Mouse (Mus musculus) liver, embryonic 16.5 days (tissue): Measurements from ENCODE around the gene Gm13275. TPM values are rescaled to one million over a fixed set of nuclear protein-coding genes. Genes with fewer than 3 reads are reported as not detected.
"Not testable (repeated sequence)": the region's sequence is repeated elsewhere in the genome, so short reads cannot be mapped to it uniquely, and the experiment has no call there.

ENCODE experiments used
- ATAC-seq: fragments of 200-750 bp; cut with Nextera tagmentation; 2 replicates; pipeline ENCODE4 v1.8.0; 2017; ENCODE audit warnings: low read depth, mild to moderate bottlenecking, moderate number of reproducible peaks, moderate library complexity
- H3K27ac ChIP-seq: fragments of 300-500 bp; sonication (generic); 2 replicates; pipeline ENCODE4 v1.5.1; 2014; ENCODE audit warnings: mild to moderate bottlenecking, low read length
- H3K27me3 ChIP-seq: fragments of 300-500 bp; sonication (generic); 2 replicates; pipeline ENCODE4 v1.6.1; 2014; ENCODE audit warnings: low read depth, low read length, mixed read lengths; ENCODE audit not compliant: control insufficient read depth, insufficient read depth
- H3K36me3 ChIP-seq: fragments of 300-500 bp; sonication (generic); 2 replicates; pipeline ENCODE4 v1.6.1; 2014; ENCODE audit warnings: mild to moderate bottlenecking; ENCODE audit not compliant: control insufficient read depth, insufficient read depth
- H3K4me1 ChIP-seq: fragments of 300-500 bp; sonication (generic); 2 replicates; pipeline ENCODE4 v1.6.1; 2014; ENCODE audit warnings: low read depth, low read length, mixed read lengths; ENCODE audit not compliant: control insufficient read depth
- H3K4me2 ChIP-seq: fragments of 300-500 bp; sonication (generic); 2 replicates; pipeline ENCODE4 v1.6.1; 2014; ENCODE audit warnings: low read depth, low read length, mixed read lengths
- H3K4me3 ChIP-seq: fragments of 300-500 bp; sonication (generic); 2 replicates; pipeline ENCODE4 v1.5.1; 2014; ENCODE audit warnings: low read depth, mild to moderate bottlenecking, low read length
- H3K9ac ChIP-seq: fragments of 300-500 bp; sonication (generic); 2 replicates; pipeline ENCODE4 v1.6.1; 2014; ENCODE audit warnings: low read depth, low read length
- H3K9me3 ChIP-seq: fragments of 300-500 bp; sonication (generic); replicated peaks from 2 replicates; pipeline ENCODE4 v1.6.1; 2016; ENCODE audit warnings: low read length; ENCODE audit not compliant: control insufficient read depth
- WGBS: fragments of 180-500 bp; shearing (Covaris S2); extraction: QIAGEN DNeasy Blood & Tissue Kit; methylation state at CpG from one replicate; pipeline ENCODE4 v1.1.7; 2014; ENCODE audit not compliant: insufficient replicate concordance; 5-methylcytosine and 5-hydroxymethylcytosine counted together
- polyA plus RNA-seq: library from polyadenylated mRNA; unstranded; fragments of >200 nt; fragmentation: Nextera tagmentation; extraction: Ambion mirVana; gene quantifications from 2 replicates; pipeline ENCODE4 v1.2.1, GENCODE M21; 2015

Gm13275 gene
- polyA plus RNA-seq, 1 experiment from 2014 or later, result not detected

DNA sequence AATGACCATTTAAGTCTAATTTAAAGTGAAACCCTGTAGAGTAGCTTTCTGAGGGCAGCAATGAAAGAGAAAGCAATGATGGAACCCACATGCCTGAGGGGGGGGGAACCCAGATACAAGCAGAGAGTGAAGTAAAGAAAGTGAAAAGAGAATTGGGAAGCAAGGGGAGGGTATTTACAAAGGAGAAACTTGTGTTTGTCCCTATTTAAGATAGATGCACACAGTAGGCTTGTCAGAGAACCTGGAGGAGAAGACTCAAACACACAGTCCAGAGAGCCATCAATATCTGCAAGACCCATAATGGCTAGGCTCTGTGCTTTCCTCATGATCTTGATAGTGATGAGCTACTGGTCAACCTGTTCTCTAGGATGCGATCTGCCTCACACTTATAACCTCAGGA lies 25.4 kb downstream of the Gm13275 start, which contains the start of gene Ifna11:
Gene Ifna11 (plus strand): TSS at position 301 of the 400 bp plus-strand sequence.
- H3K9ac ChIP-seq, result no peak within 1 kb of the TSS
- H3K4me2 ChIP-seq, result no peak within 1 kb of the TSS
- no peak within 1 kb of the TSS for H3K4me3 ChIP-seq
- ATAC-seq, result no peak
- H3K27ac ChIP-seq, result no peak within 1 kb of the TSS
- H3K36me3 ChIP-seq, result no peaks in the 10 kb centered on the region
- H3K9me3 ChIP-seq, result no peaks in the 10 kb centered on the region
- H3K27me3 ChIP-seq, result no peaks in the 10 kb centered on the region
- no peaks in the 10 kb centered on the region for H3K4me1 ChIP-seq
- WGBS, result 68% methylated on average over 1 of the region's 1 CpGs

DNA sequence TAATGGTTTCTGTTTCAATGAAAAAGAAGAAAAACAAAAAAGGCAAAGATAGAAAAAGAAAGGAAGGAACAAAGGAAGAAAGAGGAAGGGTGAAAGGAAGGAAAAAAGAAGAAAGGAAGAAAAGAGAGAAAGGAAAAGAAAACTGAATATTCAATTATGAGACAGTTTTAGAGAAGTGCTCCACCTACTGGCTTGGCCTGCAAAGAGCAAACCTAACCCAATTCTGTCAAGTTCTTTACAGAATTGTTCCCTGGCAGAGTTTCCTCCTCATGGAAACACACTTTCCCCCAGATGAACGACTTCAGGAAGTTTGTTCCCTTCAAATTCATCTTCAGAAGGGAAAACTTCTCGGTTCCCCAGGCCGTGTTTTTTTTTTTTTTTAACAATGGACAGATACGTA lies 28.7 kb downstream of the Gm13275 start:
- ATAC-seq, result no peak
- Histone ChIP-seq H3K9ac (no peak overlapping the region), H3K36me3 (no peaks in the 10 kb centered on the region), H3K9me3 (no peaks in the 10 kb centered on the region), H3K4me1 (no peaks in the 10 kb centered on the region), H3K27me3 (no peaks in the 10 kb centered on the region), H3K27ac (no peak overlapping the region), H3K4me3 (no peak overlapping the region), H3K4me2 (no peak overlapping the region)
- 21% methylated on average over 4 of the region's 4 CpGs for WGBS

DNA sequence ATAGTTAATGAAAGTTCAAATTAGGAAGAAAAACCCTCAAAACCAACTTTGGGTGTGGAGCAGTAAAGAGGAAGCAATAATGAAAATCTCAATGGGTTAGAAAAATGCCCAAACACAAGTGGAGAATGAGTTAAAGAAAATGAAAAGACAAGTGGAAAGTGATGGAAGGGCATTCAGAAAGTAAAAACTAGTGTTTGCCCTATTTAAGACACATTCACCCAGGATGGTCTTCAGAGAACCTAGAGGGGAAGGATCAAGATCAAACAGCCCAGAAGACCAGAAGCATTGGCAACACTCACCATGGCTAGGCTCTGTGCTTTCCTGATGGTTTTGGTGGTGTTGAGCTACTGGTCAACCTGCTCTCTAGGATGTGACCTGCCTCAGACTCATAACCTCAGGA lies 32.8 kb downstream of the Gm13275 start, which contains the start of gene Ifna6:
Gene Ifna6 (plus strand): TSS at position 301 of the 400 bp plus-strand sequence.
- H3K9ac ChIP-seq, H3K4me3 ChIP-seq, H3K36me3 ChIP-seq, H3K9me3 ChIP-seq, H3K4me1 ChIP-seq, H3K27me3 ChIP-seq, H3K4me2 ChIP-seq, ATAC-seq, H3K27ac ChIP-seq: not testable (repeated sequence)

DNA sequence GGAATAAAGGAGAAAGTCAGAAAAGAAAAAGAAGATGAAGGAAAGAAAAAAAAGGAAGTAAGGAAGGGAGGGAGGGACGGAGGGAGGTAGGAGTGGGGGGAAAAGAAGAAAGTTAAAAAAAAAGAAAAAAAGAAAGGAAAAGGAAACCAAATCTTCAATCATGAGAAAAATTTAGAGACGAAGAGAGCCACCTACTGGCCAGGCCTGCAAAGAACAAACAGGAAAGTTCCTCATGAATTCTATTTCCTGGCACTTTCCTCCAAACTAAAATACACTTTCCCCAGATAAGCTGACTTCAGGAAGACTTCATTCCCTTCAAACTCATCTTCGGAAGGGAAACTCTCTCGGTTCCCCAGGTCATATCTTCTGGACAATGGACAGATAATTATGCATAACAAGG lies 36.2 kb downstream of the Gm13275 start:
- H3K9me3 ChIP-seq, result no peaks in the 10 kb centered on the region
- no peaks in the 10 kb centered on the region for H3K4me1 ChIP-seq
- no peaks in the 10 kb centered on the region for H3K27me3 ChIP-seq
- H3K4me2 ChIP-seq, result no peak overlapping the region
- no peak overlapping the region for H3K27ac ChIP-seq
- no peak overlapping the region for H3K9ac ChIP-seq
- H3K36me3 ChIP-seq, result no peaks in the 10 kb centered on the region
- WGBS, result 10% methylated on average over 4 of the region's 4 CpGs
- no peak for ATAC-seq
- no peak overlapping the region for H3K4me3 ChIP-seq

DNA sequence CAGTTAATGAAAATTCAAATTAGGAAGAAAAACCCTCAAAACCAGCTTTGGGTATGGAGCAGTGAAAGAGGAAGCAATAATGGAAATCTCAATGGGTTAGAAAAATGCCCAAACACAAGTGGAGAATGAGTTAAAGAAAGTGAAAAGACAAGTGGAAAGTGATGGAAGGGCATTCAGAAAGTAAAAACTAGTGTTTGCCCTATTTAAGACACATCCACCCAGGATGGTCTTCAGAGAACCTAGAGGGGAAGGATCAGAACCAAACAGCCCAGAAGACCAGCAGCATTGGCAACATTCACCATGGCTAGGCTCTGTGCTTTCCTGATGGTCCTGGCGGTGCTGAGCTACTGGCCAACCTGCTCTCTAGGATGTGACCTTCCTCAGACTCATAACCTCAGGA lies 40.9 kb downstream of the Gm13275 start, which contains the start of gene Ifna5:
Gene Ifna5 (plus strand): TSS at position 301 of the 400 bp plus-strand sequence.
- WGBS, result 27% methylated on average over 1 of the region's 1 CpGs
- not testable (repeated sequence) for H3K4me3 ChIP-seq, ATAC-seq, H3K36me3 ChIP-seq, H3K9ac ChIP-seq, H3K27me3 ChIP-seq, H3K9me3 ChIP-seq, H3K27ac ChIP-seq, H3K4me2 ChIP-seq, H3K4me1 ChIP-seq

DNA sequence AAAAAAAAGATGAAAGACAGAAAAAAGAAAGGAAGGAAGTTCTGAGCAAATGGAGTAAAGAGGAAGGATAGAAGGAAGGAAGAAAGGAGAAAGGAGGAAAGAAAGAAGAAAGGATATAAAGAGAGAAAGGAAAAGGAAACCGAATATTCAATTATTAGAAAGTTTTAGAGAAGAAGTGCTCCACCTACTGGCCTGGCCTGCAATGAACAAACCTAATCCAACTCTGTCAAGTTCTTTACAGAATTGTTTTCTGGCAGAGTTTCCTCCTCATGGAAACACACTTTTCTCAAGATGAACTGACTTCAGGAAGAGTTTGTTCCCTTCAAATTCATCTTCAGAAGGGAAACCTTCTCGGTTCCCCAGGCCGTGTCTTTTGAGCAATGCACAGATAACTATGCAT lies 44.5 kb downstream of the Gm13275 start:
- Histone ChIP-seq H3K27me3 (no peaks in the 10 kb centered on the region), H3K27ac (no peak overlapping the region), H3K4me1 (no peaks in the 10 kb centered on the region), H3K9ac (no peak overlapping the region), H3K9me3 (no peaks in the 10 kb centered on the region), H3K36me3 (no peaks in the 10 kb centered on the region), H3K4me3 (no peak overlapping the region), H3K4me2 (no peak overlapping the region)
- 38% methylated on average over 3 of the region's 3 CpGs for WGBS
- ATAC-seq, result no peak

DNA sequence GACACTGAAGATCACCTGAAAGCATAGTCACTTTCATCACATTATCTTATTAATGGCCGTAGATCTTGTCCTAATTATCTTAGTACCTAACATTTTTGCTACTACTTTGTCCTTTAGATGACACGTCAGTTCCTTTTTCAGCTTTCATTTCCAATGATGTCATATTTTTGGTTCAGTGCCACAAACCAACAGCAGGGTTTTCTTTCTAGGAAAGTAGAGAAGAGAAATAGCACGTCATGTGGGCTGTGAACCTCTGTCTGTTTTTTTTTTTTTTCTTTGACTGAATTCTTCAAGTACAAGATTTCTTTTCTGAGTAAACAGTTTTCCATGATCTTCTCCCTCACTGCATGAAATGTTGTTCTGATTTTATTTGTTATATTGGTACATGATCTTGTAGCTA lies 45.8 kb downstream of the Gm13275 start:
- WGBS, result 41% methylated on average over 3 of the region's 3 CpGs
- Histone ChIP-seq H3K36me3 (no peaks in the 10 kb centered on the region), H3K9me3 (no peaks in the 10 kb centered on the region), H3K4me2 (no peak overlapping the region), H3K4me3 (no peak overlapping the region), H3K4me1 (no peaks in the 10 kb centered on the region), H3K9ac (no peak overlapping the region), H3K27me3 (no peaks in the 10 kb centered on the region), H3K27ac (no peak overlapping the region)
- ATAC-seq, result no peak

DNA sequence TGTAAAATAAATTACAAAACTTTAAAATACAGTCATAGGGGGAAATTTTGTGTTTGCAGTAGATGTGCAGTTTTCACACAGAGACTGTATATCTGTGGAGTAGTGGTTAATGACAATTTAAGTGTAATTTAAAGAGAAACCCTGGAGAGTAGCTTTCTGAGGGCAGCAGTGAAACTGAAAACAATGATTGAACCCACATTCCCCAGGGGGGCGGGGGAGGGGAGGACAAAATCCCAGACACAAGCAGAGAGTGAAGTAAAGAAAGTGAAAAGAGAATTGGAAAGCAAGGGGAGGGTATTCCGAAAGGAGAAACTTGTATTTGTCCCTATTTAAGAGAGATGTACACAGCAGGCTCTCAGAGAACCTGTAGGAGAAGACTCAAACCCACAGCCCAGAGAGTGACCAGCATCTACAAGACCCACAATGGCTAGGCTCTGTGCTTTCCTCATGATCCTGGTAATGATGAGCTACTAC lies 47.2 kb downstream of the Gm13275 start, which contains the start of gene Ifna4:
Gene Ifna4 (plus strand): TSS at position 424 of the 474 bp plus-strand sequence.
- H3K9me3 ChIP-seq, result no peaks in the 10 kb centered on the region
- WGBS, result 45% methylated on average over 2 of the region's 2 CpGs
- ATAC-seq, result no peak
- H3K27ac ChIP-seq, result no peak within 1 kb of the TSS
- H3K4me3 ChIP-seq, result no peak within 1 kb of the TSS
- H3K36me3 ChIP-seq, result no peaks in the 10 kb centered on the region
- no peak within 1 kb of the TSS for H3K9ac ChIP-seq
- no peaks in the 10 kb centered on the region for H3K27me3 ChIP-seq
- H3K4me1 ChIP-seq, result no peaks in the 10 kb centered on the region
- no peak within 1 kb of the TSS for H3K4me2 ChIP-seq
